Comparison of ENCODE assay signal across 24 mouse cellular contexts in genomic region chr17:29798151-29798550, GRCm38 (mm10).
A peak's percentile ranks its signal among the peaks of the same experiment; 100 is the strongest.
DNase-seq lines count a peak whose midpoint lies in the region; ATAC-seq and TF ChIP-seq lines count a peak whose summit lies in the region.
"Had no signal": no experiment of that assay in that cellular context is flagged by ENCODE, and none has a peak within 500 bp of the region (broad histone marks: within the 10 kb centered on the region; RNA-seq: fewer than 3 reads in every experiment).

No protein-coding gene starts in this region.

- TF ChIP-seq CTCF in E14TG2a.4 (conservative IDR thresholded peaks at IDR 0.05; ENCODE audit: low read length): no peak

- H3K27ac ChIP-seq in forebrain, embryonic 15.5 days (replicated peaks): peak overlapping the region; percentile 23; the same call in 1 of the 2 replicates
- no peak overlapping the region for H3K27ac ChIP-seq in forebrain, embryonic 14.5 days (ENCODE audit: low read depth, low read length)
- H3K27ac ChIP-seq in limb, embryonic 12.5 days: no peak overlapping the region
- H3K27ac ChIP-seq: layer of hippocampus, adult 2 months; left cerebral cortex, adult 2 months; liver, embryonic 12.5 days; stomach, postnatal 0 days had no signal

- no peaks in the 10 kb centered on the region for H3K36me3 ChIP-seq in forebrain, embryonic 15.5 days
- H3K36me3 ChIP-seq in forebrain, embryonic 14.5 days (ENCODE audit: control insufficient read depth, insufficient read depth, low read length): no peaks in the 10 kb centered on the region
- H3K36me3 ChIP-seq in E14TG2a.4 (ENCODE audit: insufficient read depth, low read length): no peaks in the 10 kb centered on the region
- H3K36me3 ChIP-seq in limb, embryonic 12.5 days: no peaks in the 10 kb centered on the region
- H3K36me3 ChIP-seq: liver, embryonic 12.5 days had no signal

- H3K4me3 ChIP-seq in forebrain, embryonic 15.5 days: no peak overlapping the region
- no peak overlapping the region for H3K4me3 ChIP-seq in forebrain, embryonic 14.5 days (ENCODE audit: low read depth, low read length)
- peak overlapping the region; percentile 43 for H3K4me3 ChIP-seq in E14TG2a.4 (replicated peaks; ENCODE audit: low read length)
- no peak overlapping the region for H3K4me3 ChIP-seq in limb, embryonic 12.5 days (replicated peaks)
- H3K4me3 ChIP-seq: layer of hippocampus, adult 2 months; left cerebral cortex, adult 2 months; liver, embryonic 12.5 days; myocyte had no signal

- no peaks in the 10 kb centered on the region for H3K27me3 ChIP-seq in forebrain, embryonic 15.5 days
- H3K27me3 ChIP-seq in forebrain, embryonic 14.5 days (replicated peaks; ENCODE audit: control insufficient read depth, insufficient read depth, low read length): no peaks in the 10 kb centered on the region
- H3K27me3 ChIP-seq in E14TG2a.4 (ENCODE audit: insufficient read depth, low read length): peaks cover 11% of the 10 kb centered on the region
- H3K27me3 ChIP-seq in limb, embryonic 12.5 days: peaks cover 3% of the 10 kb centered on the region; the same call in 1 of the 2 replicates

- WGBS in forebrain, embryonic 15.5 days: 40% methylated on average over 10 of the region's 10 CpGs
- 32% methylated on average over 10 of the region's 10 CpGs for WGBS in forebrain, embryonic 14.5 days
- WGBS in limb, embryonic 12.5 days: 45% methylated on average over 10 of the region's 10 CpGs

- DNase-seq in forebrain, embryonic 14.5 days (ENCODE audit: low spot score): no peak
- peak; percentile 72 for DNase-seq in ZHBTc4 (ENCODE audit: low read depth, low spot score)
- no peak for DNase-seq in c-Kit-positive CD71-positive TER-119-positive erythroid progenitor cells, embryonic 14.5 days (ENCODE audit: low spot score)
- DNase-seq in layer of hippocampus, postnatal 14 days (ENCODE audit: low spot score in 2 of 2): no peak
- DNase-seq: adrenal gland, postnatal 14 days; cerebellum, adult 11 months; cerebellum, postnatal 25 days; embryo, embryonic 11 days; heart, postnatal 14 days; kidney, adult 8-10 months; kidney, postnatal 14 days; left cerebral cortex, postnatal 4 days; lung, embryonic 14.5 days; lung, postnatal 36 days had no signal

- no peak overlapping the region for H3K9ac ChIP-seq in forebrain, embryonic 15.5 days (replicated peaks)
- no peak overlapping the region; the same call in 1 of the 2 replicates for H3K9ac ChIP-seq in forebrain, embryonic 14.5 days (ENCODE audit: low read length)
- H3K9ac ChIP-seq in limb, embryonic 12.5 days (replicated peaks): no peak overlapping the region
- H3K9ac ChIP-seq: liver, embryonic 12.5 days; lung, embryonic 14.5 days had no signal

- peaks cover 43% of the 10 kb centered on the region for H3K4me1 ChIP-seq in forebrain, embryonic 15.5 days
- peaks cover 14% of the 10 kb centered on the region for H3K4me1 ChIP-seq in forebrain, embryonic 14.5 days (ENCODE audit: control insufficient read depth, insufficient read depth, low read length)
- H3K4me1 ChIP-seq in E14TG2a.4 (replicated peaks; ENCODE audit: low read depth, low read length): peaks cover 85% of the 10 kb centered on the region
- H3K4me1 ChIP-seq in limb, embryonic 12.5 days (replicated peaks): peaks cover 45% of the 10 kb centered on the region

- no peak overlapping the region for H3K4me2 ChIP-seq in forebrain, embryonic 15.5 days (replicated peaks)
- no peak overlapping the region for H3K4me2 ChIP-seq in forebrain, embryonic 14.5 days (ENCODE audit: low read length)
- H3K4me2 ChIP-seq in limb, embryonic 12.5 days: no peak overlapping the region
- H3K4me2 ChIP-seq: heart, embryonic 11.5 days; liver, embryonic 12.5 days; lung, embryonic 14.5 days had no signal

- no peak for ATAC-seq in forebrain, embryonic 15.5 days (replicated peaks)
- ATAC-seq in forebrain, embryonic 14.5 days: no peak
- 0 out of 2 replicates have a peak, but pooled peaks have one; percentile 7 for ATAC-seq in limb, embryonic 12.5 days (ENCODE audit: insufficient number of reproducible peaks, insufficient read depth, low FRiP score, low TSS enrichment, low read depth)
- ATAC-seq: activated CD4-positive, CD25-positive, alpha-beta regulatory T cell, adult 4 months; liver, embryonic 12.5 days had no signal

- no peaks in the 10 kb centered on the region for H3K9me3 ChIP-seq in forebrain, embryonic 15.5 days
- no peaks in the 10 kb centered on the region for H3K9me3 ChIP-seq in forebrain, embryonic 14.5 days (replicated peaks; ENCODE audit: control insufficient read depth, low read length)
- H3K9me3 ChIP-seq in E14TG2a.4 (ENCODE audit: low read length): no peaks in the 10 kb centered on the region
- no peaks in the 10 kb centered on the region for H3K9me3 ChIP-seq in limb, embryonic 12.5 days
- H3K9me3 ChIP-seq: liver, embryonic 12.5 days had no signal
